Mouse (Mus musculus) G1E (cell line): ENCODE data around the gene Disp3. TPM values are rescaled to one million over a fixed set of nuclear protein-coding genes. Genes with fewer than 3 reads are reported as not detected.

Experiments used
- ATAC-seq: 2 replicates; pipeline ENCODE4 v1.8.0; 2016; ENCODE audit warnings: mild to moderate bottlenecking; ENCODE audit not compliant: insufficient number of reproducible peaks, poor library complexity, low FRiP score, severe bottlenecking; ENCODE audit errors: extremely low read depth
- DNase-seq: peaks from one replicate; pipeline ENCODE4 v3.0.0; 2012; ENCODE audit warnings: low spot score
- H3K27me3 ChIP-seq: 2 replicates; pipeline ENCODE4 v1.6.1; 2012; ENCODE audit warnings: mild to moderate bottlenecking, low read length, inconsistent platforms; ENCODE audit not compliant: insufficient read depth
- H3K36me3 ChIP-seq: replicated peaks from 2 replicates; pipeline ENCODE3; 2012; ENCODE audit warnings: mild to moderate bottlenecking, inconsistent platforms
- H3K4me1 ChIP-seq: 2 replicates; pipeline ENCODE4 v1.6.1; 2012; ENCODE audit warnings: low read depth, low read length, inconsistent platforms, mixed read lengths; ENCODE audit not compliant: insufficient read depth
- H3K4me3 ChIP-seq: 2 replicates; pipeline ENCODE4 v1.5.1; 2012; ENCODE audit warnings: low read depth, mild to moderate bottlenecking, inconsistent platforms, low read length, moderate library complexity, mixed read lengths
- H3K9me3 ChIP-seq: replicated peaks from 2 replicates; pipeline ENCODE4 v1.6.1; 2012; ENCODE audit warnings: inconsistent platforms
- CTCF ChIP-seq: IDR thresholded peaks from 2 replicates; pipeline ENCODE4 v1.5.1; 2012; ENCODE audit warnings: low read depth, low read length, inconsistent platforms, mixed read lengths
- GATA1 ChIP-seq: IDR thresholded peaks from 2 replicates; pipeline ENCODE4 v1.6.1; 2012; ENCODE audit warnings: borderline replicate concordance, low read length, inconsistent platforms, mixed read lengths
- GATA2 ChIP-seq: IDR thresholded peaks from 2 replicates; pipeline ENCODE4 v1.6.1; 2012; ENCODE audit warnings: low read depth, low read length, inconsistent platforms, borderline replicate concordance
- POLR2AphosphoS5 ChIP-seq: IDR thresholded peaks from 2 replicates; pipeline ENCODE4 v1.6.1; 2012; ENCODE audit warnings: low read depth, low read length, inconsistent platforms; ENCODE audit not compliant: insufficient replicate concordance
- TAL1 ChIP-seq: conservative IDR thresholded peaks from 2 replicates; pipeline ENCODE4 v1.6.1; 2012; ENCODE audit warnings: low read depth, low read length, inconsistent platforms, mixed read lengths
- polyA plus RNA-seq: library from polyadenylated mRNA; stranded (reverse); fragments of >175 nt; gene quantifications from 2 replicates; pipeline ENCODE4 v1.2.3, GENCODE M21; 2012
- total RNA-seq, 2 experiments: library from RNA; stranded (forward) in 1 of 2; stranded (reverse) in 1 of 2; fragments of 200-1000 nt in 1 of 2; fragments of >200 nt in 1 of 2; fragmentation: Nextera tagmentation in 1 of 2; gene quantifications; 2 replicates each; pipeline ENCODE4 v1.2.3; 2014 to 2017

Disp3 gene
- total and polyA plus RNA-seq, 3 experiments, result 0.01 TPM; not detected in 2

DNA sequence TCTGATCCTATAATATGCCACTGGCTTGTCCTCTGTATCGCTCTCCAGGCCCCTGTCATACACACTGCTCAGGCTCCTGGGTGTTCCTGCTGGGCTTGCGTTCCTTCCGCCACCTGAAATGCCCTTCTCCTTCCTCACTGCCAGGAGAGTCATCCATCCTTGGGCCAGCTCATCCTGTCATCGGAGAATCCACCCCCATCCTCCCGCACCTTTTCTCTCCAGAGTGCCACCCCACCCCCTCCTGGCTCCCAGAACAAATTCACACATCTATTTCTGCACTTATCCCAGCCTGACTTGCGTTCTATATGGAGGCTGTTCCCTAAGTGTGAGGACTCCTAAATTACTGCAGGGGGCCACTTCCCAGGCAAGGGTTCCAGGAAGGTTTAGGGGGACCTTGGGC lies 9.9 kb upstream of the Disp3 start:
- ATAC-seq, result no peak
- Histone ChIP-seq H3K9me3 (no peaks in the 10 kb centered on the region), H3K4me1 (no peaks in the 10 kb centered on the region), H3K27me3 (no peaks in the 10 kb centered on the region), H3K36me3 (no peaks in the 10 kb centered on the region), H3K4me3 (no peak overlapping the region)
- no peak for TF ChIP-seq TAL1
- no peak for TF ChIP-seq GATA2
- TF ChIP-seq POLR2AphosphoS5, result no peak
- no peak for TF ChIP-seq GATA1
- TF ChIP-seq CTCF, result no peak
- no peak for DNase-seq

DNA sequence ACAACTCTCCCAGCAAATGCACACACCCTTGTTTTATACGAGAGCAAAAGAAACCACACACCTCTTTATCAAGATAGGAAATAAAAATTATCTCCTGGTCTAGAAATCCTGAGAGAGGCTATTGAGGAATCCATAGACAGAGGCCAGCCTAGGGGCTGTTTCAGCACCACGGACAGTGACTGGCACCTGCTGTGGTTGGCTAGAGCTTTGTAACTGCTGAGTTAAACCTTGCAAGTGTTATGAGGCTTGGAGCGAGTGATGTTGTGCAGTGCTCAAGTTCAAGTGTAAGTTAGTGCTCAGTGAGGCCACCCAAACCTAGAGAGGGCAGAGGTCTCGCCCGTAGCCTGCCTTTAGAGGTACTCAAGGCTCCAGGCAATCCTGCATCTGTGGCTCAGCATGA lies 5.6 kb upstream of the Disp3 start:
- Histone ChIP-seq H3K36me3 (no peaks in the 10 kb centered on the region), H3K9me3 (no peaks in the 10 kb centered on the region; the same call in 1 of the 2 replicates), H3K4me3 (no peak overlapping the region), H3K4me1 (no peaks in the 10 kb centered on the region), H3K27me3 (no peaks in the 10 kb centered on the region)
- peak; percentile 40 for DNase-seq
- TF ChIP-seq GATA1 (no peak), POLR2AphosphoS5 (no peak), CTCF (no peak), GATA2 (no peak), TAL1 (no peak)
- no peak; the same call in 1 of the 2 replicates for ATAC-seq

DNA sequence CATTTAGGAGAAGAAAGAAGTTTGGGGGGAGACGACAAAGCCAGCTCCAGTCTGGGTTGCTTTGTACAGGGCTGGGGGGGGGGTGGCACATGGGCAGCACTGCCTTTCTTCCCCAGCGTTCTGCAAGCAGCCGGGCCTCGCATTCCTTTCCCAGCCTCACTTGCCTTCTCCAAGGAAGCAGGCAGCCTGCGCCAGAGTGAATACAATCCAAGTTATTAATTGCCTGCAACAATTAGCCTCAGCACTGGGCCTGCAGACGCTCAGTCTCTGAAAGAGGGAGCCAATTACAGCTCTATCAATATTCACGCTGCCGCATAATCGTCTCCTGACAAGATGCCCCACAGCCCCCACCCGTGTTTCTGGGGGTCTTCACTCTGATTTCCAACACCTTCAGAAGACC lies 4.1 kb upstream of the Disp3 start:
- DNase-seq, result no peak
- Histone ChIP-seq H3K4me3 (no peak overlapping the region), H3K4me1 (no peaks in the 10 kb centered on the region), H3K27me3 (no peaks in the 10 kb centered on the region), H3K36me3 (no peaks in the 10 kb centered on the region), H3K9me3 (peaks cover 10% of the 10 kb centered on the region)
- TF ChIP-seq CTCF (no peak), TAL1 (no peak), GATA2 (no peak), GATA1 (no peak), POLR2AphosphoS5 (no peak)
- no peak for ATAC-seq

DNA sequence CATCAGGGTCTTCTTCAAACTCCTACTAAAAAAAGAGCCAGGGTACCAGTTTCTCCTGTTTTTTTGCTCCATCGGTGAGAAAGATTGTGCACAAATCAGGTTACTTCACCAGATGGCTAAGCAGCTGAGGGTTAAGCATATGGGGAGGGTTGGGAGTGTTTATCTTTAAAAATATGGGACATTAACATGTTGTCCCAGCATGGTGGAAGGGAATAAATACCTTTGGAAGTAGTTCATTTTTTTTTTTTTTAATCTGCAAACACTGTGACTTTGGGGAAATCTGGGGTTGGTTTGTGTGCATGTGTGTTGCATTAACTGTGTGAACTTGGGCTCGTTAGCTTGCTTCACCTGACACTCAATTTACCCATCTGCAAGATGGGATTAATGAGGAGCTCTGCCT lies 3.3 kb upstream of the Disp3 start:
- DNase-seq (no peak), ATAC-seq (no peak)
- no peaks in the 10 kb centered on the region for H3K27me3 ChIP-seq
- no peak overlapping the region for H3K4me3 ChIP-seq
- no peaks in the 10 kb centered on the region for H3K36me3 ChIP-seq
- H3K4me1 ChIP-seq, result no peaks in the 10 kb centered on the region
- TF ChIP-seq TAL1, result no peak
- no peak for TF ChIP-seq GATA2
- no peak for TF ChIP-seq POLR2AphosphoS5
- no peak for TF ChIP-seq CTCF
- no peak for TF ChIP-seq GATA1
- H3K9me3 ChIP-seq, result peaks cover 10% of the 10 kb centered on the region

DNA sequence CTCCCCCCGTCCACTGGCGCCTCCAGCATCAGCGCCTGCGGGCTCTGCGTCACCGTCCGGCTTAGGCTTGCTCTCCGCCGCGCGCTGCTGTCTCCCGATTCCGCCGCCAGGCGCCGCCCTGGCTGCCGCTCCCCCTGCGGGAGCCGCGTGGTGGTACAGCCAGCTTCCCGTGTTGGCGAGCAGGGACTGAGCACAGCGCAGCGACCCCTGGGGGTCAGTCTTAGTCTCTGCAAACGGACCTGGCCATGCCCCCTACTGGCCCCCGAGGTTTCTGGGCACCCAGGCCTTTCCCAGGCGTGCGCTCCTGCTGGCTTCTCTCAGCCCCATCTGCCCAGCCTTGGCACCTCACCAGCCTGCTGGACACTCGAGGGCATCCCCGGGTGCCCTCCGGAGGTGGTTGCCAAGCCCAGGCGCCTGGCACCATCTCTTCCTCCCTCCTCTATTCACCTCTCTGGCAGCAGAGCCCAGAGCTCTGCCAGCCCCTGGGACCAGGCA lies 337 bp upstream of the Disp3 start:
- Histone ChIP-seq H3K4me1 (no peaks in the 10 kb centered on the region), H3K27me3 (no peaks in the 10 kb centered on the region), H3K4me3 (no peak overlapping the region), H3K36me3 (no peaks in the 10 kb centered on the region), H3K9me3 (peaks cover 10% of the 10 kb centered on the region)
- DNase-seq (no peak), ATAC-seq (no peak)
- TF ChIP-seq TAL1 (no peak), POLR2AphosphoS5 (no peak), GATA2 (no peak), CTCF (no peak), GATA1 (no peak)

DNA sequence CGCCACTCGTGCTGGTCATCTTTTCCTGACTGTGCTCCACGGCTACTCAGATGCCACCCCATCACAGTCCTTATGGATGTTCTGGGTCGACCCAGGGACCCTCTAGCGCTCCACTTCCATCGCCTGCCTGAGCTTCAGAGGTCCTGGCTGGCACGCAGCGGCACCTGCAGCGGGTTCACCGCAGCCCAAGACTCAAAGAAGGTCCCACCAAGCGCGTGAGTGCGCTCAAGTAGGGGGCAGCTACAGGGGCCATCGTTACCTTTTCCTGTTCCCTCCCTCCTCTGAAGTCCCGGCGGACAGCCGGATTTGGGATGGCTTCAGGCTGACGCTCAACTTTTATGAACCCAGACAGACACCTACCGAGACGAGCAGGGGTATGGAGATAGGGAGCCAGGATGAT lies 724 bp downstream of the Disp3 start:
- no peak for DNase-seq
- no peak for ATAC-seq
- H3K4me3 ChIP-seq, result no peak overlapping the region
- peaks cover 10% of the 10 kb centered on the region for H3K9me3 ChIP-seq
- no peaks in the 10 kb centered on the region for H3K36me3 ChIP-seq
- TF ChIP-seq POLR2AphosphoS5 (no peak), CTCF (no peak), GATA1 (no peak), GATA2 (no peak), TAL1 (no peak)
- H3K4me1 ChIP-seq, result no peaks in the 10 kb centered on the region
- H3K27me3 ChIP-seq, result no peaks in the 10 kb centered on the region
